Mouse (Mus musculus): ENCODE results near the gene Ggt5.

Ggt5 gene

GRCm38 (mm10) chr10:75657772-75658171 lies 68.6 kb downstream of the Ggt5 start:
- DNase-seq = no peak

DNA sequence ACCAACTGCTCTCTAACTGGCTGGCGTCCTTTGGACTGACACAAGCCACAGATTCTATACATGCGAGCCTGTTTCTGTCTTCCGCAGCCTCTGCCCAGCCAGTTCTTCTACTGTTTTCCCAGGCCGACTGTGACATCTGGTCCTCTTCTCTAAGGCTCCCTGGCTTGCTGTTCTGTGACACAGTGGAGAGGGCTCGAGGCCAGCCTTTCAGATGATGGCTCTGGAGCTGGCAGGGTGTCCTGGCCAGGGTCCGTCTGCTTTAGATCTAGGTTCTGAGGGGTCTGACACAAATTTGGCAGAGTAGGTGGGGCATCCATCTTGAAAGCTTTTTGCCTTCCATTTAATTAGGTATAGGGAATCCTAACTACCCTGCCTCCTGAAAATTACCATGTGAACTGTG lies 72.2 kb downstream of the Ggt5 start:
- DNase-seq = peak; percentile 53

GRCm38 (mm10) chr10:75661876-75662275 lies 72.7 kb downstream of the Ggt5 start:
- DNase-seq = no peak

GRCm38 (mm10) chr10:75662575-75662974 lies 73.4 kb downstream of the Ggt5 start:
- DNase-seq = peak; percentile 82

GRCm38 (mm10) chr10:75664673-75665270 lies 75.6 kb downstream of the Ggt5 start:
- DNase-seq = no peak

- no peak for DNase-seq
Observed at GRCm38 (mm10) chr10:75666451-75667030, 77.4 kb downstream of the Ggt5 start.
